Mouse (Mus musculus): ENCODE measurements around the gene Alox12b.

Alox12b gene

GRCm38 (mm10) chr11:69123056-69123692 is 33.6 kb upstream of the Alox12b start:
- peak; percentile 79 for DNase-seq (ENCODE audit: low read depth, low spot score)

GRCm38 (mm10) chr11:69123693-69124497 is 32.9 kb upstream of the Alox12b start:
- DNase-seq (ENCODE audit: low read depth, low spot score), result peak; percentile 72

DNA sequence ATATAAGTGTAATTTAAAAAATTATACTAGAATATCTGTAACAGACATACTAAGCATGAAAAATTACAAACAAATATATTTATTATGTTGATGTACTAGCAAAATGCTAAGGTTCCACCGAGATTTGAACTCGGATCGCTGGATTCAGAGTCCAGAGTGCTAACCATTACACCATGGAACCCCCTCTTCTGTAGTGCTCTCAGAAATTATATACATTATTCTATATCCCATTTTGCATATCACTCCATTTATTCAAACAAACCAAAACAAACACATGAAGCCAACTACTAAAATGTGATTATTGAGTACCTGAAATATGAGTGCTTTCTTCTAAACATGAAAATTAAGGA is 32.3 kb upstream of the Alox12b start:
- DNase-seq (ENCODE audit: low read depth, low spot score), result no peak

- peak; percentile 78 for DNase-seq (ENCODE audit: low read depth, low spot score)
These were observed 31.5 kb upstream of the Alox12b start for GRCm38 (mm10) chr11:69125041-69125851.

DNA sequence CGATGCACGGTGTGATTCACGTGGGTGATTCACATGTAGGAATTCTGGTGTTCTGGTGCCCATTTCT is 31.1 kb upstream of the Alox12b start, which contains the start of gene Aloxe3:
Aloxe3 (plus strand) TSS at position 45 of the 67 bp plus-strand sequence.
- DNase-seq (ENCODE audit: low read depth, low spot score), result no peak

DNA sequence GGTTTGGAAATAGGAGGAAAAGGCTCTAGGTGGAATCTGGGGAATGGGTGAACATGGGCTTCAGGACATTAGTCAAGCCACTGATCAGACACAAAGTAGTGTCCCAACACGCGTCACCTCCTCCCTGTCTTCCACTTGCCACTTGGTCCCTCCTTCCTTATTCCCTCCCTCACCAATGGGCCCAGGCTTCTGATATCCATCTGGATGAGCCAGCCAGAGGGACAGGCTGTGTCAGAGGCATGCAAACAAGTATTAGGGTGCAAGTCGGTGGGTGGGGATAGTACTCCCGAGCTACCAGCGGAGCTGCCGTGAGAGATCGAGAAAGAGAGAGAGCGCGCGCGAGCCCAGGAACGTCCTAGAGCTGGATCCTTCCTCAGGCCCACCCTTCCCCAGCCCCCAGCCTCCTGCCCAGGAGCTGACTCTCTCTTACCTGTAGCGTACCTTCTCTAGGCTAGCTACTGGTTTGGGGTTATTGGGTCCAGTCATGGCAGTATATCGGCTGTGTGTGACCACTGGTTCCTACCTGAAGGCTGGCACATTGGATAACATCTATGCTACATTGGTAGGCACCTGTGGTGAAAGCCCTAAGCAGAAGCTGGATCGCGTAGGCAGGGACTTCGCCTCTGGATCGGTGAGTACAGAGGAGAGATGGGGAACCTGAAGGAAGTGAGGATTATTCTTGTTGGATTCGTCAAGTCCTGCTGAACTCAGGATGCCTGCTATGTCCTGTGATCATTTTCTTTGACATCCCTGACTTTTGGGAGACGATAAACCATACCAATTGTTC is 30.7 kb upstream of the Alox12b start:
- DNase-seq (ENCODE audit: low read depth, low spot score), result no peak

DNA sequence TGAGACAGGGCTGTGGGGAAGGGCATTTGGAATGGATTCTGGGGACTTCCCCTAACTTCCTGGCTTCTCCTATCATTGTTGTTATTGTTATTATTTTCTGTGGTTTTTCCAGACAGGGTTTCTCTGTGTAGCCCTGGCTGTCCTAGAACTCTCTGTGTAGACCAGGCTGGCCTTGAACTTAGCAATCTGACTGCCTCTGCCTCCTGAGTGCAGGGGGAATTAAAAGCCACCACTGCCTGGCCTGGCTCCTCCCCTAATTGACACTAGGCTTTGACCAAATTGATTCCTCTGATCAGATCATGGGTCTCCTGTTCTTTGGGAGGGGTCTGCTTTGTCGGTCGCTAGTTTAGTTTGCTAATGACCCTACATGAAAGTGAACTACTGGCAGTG is 30.1 kb upstream of the Alox12b start:
- DNase-seq (ENCODE audit: low read depth, low spot score), result no peak

DNA sequence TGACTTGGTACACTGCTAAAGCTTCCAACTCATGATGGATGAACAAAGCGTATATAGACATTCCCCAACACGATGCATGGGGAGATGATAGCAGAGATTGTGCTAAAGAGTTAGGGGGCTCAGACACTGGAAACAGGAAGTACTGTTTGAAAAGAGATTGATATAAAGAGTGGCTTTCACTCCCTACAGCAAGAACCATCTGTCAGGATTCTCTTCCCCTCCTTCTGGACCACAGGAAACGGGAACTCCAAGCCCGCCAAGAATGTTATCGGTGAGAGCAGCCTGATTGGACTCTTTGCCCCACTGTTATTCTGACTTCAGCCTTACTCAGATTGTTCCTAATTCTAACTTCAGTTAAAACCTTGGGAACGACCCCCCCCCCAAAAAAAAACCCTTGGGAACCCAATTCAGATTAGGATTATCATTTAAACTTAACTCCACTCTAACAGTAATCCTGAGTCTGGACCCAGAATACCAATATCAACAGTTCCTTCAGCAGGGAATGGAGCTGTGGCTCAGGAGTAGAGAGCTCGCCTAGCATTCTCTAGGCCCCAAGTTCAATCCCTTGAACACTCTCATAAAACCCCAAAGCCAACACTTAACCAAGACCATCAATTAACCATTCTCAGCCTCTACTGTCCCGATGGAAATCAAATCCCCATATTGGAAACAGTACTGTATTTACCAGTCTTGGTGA is 28.2 kb upstream of the Alox12b start:
- DNase-seq (ENCODE audit: low read depth, low spot score), result no peak

DNA sequence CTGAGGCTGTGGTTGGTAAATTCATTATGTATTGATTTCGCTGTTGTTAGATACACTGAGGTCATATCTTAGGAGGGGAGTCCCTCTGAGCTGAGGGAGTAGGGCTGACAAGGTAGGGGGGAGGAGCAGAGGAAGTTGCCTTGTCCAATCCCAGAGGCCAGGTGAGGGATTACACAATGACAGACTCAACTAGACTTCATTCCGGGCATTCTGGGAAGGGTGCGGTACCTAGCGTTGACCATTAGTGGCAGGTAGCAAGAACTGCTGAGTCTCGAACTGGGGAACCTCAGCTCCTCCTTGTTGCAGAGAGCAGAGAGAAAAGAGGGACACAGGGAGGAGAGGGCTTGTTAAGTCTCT is 23.2 kb upstream of the Alox12b start:
- DNase-seq (ENCODE audit: low read depth, low spot score), result no peak

DNA sequence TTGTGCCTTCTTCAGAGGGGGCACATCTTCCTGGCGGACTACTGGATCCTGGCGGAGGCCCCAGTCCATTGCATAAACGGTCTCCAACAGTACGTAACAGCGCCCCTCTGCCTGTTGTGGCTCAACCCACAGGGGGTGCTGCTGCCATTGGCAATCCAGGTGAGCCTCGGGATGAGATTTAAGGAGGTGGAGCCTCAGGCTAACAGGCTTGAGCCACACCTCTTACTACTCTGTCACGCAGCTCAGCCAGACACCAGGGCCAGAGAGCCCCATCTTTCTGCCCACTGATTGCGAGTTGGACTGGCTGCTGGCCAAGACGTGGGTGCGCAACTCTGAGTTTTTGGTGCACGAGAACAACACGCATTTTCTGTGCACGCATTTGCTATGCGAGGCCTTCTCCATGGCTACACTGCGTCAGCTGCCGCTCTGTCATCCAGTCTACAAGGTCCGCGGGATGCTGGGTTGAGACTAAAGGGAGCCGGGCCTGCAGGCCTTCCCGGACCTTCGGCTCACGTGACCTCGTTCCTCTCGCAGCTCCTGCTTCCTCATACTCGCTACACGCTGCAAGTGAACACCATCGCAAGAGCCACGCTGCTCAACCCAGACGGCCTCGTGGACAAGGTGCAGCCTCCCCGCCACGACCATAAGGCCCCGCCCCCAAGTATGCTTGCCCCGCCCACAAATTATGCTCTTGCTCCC is 22.7 kb upstream of the Alox12b start:
- DNase-seq (ENCODE audit: low read depth, low spot score), result no peak

- DNase-seq (ENCODE audit: low read depth, low spot score), result no peak
These were observed 22.2 kb upstream of the Alox12b start for GRCm38 (mm10) chr11:69134622-69134968.

DNA sequence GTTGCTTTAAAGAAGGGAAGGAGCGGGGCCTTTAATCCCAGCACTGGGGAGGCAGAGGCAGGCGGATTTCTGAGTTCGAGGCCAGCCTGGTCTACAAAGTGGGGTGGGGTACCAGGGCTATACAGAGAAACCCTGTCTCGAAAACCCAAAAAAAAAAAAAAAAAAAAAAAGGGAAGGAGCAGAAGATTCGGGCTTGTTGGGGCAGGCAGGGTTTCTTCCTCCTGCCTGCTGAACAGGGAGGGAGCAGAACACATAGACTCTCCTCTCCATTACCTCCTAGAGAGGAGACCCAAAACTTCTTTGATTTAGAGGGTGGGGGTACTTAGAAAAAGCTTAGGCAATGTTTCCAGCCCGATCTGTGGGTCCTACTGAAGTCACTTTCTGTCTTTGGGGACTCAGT is 21.4 kb upstream of the Alox12b start:
- DNase-seq (ENCODE audit: low read depth, low spot score), result no peak

DNA sequence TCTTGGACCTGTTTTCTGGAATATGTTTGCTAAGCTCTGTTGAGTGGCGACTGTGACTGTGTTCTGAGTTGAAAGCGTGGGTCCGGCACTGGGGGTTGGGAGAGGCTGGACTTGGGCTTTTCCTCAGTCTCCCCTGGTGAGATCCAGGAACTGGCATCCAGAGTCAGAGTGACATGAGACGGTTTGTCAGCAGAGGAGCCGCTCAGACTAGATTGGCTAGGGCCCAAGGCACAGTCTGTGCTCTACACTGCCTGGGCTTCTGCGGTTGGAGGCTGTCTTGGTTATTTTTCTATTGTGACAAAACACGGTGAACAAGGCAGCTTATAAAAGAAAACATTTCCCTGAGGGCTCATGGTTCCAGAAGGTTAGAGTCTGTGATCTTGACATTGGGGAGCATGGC is 9.2 kb upstream of the Alox12b start:
- no peak for DNase-seq (ENCODE audit: low read depth, low spot score)

DNA sequence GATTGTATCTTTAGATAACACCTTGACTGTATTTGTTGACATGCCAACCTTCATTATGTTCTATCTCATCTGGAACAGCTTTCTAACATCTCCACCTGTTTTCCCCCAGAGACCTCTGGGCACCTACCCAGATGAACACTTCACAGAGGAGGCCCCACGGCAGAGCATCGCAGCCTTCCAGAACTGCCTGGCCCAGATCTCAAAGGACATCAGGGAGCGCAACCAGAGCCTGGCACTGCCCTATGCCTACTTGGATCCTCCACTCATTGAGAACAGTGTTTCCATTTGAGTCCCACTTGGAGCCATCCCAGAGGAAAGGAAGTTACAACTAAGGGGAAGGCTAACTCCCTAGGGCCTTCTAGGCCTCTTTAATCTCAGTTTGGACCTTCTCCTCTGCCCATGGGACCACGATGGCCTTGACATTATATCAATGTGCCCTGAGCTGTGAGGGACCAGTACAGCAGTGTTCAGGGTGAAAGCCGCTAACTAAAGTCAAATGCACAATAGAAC is 8.3 kb upstream of the Alox12b start:
- no peak for DNase-seq (ENCODE audit: low read depth, low spot score)

DNA sequence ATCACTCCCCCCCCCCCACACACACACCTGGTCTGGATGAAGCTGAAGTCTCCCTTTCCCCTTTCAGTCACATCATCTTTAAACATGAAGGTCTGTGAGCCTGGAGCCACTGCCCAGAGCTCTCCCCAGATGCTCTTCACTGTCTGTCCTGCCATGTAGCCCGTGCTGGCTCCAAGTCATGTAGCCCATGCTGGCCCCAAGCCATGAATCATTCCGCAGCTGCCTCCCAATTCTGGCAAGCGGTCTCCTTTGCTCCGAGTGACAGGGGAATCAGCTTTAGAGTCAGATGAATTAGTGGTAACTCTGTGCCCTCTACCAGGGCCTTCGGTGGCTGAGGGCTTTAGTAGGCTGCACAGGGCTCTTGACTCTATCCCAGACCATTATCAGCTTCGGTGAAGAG is 7.1 kb upstream of the Alox12b start:
- DNase-seq (ENCODE audit: low read depth, low spot score), result no peak

DNA sequence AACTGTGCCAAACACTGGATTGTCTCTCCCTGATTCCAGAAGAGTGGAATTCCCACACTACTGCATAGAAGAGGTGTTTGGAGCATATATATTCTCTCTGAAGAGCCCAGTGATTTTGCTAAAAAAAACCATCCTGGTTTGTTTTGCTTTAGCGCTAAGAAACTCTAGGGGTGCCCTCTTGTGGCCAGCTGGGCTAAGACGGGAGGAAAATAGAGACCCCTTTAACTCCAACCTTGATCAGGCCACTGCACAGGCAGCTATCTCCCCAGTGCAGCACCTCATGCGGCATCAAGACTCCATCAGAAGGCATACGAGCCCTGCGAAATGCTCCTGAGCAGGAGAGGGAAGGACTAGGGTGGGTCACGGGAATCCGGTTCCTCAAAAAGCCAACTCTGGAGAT is 6.3 kb upstream of the Alox12b start:
- peak; percentile 18 for DNase-seq (ENCODE audit: low read depth, low spot score)

DNA sequence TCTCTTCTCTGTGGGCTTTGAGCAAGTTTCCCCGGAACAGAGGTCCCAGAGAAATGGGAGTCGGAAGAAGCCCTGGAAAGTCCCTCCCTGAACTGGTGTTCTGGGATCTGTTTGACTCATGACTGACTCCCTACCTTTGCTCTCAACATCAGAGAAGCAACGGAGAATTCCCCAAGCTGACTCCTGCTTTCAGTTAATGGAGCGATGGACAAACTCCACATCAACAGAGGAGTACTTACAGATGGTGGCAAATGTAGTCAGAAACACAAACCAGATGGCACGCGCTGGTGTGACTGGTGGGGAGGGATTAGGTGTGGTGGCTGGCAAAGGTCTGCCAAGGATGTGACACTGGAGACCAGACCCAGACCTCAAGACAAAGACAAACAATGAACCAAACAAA is 5.8 kb upstream of the Alox12b start:
- no peak for DNase-seq (ENCODE audit: low read depth, low spot score)

DNA sequence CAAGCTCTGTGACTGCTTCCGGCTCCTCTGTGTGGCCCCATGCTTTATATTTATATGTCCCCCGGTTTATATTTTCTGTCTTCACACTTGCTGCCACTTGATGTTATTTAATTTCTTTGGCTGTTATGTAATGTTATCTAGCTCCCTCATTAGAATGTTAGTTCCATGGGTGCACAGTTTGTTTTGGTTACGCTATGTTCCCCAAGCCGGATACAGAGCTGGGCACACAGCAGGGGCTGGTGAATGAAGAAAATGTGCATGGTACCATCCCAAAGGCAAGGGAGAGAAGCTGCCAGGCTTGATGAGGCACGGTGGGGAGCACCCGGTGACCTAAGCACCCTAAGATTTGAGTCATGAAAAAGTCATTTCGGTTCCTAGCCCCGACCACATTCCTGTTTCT is 3.0 kb upstream of the Alox12b start:
- no peak for DNase-seq (ENCODE audit: low read depth, low spot score)

- no peak for DNase-seq (ENCODE audit: low read depth, low spot score)
These were observed 1.4 kb upstream of the Alox12b start for GRCm38 (mm10) chr11:69155351-69155750.

DNA sequence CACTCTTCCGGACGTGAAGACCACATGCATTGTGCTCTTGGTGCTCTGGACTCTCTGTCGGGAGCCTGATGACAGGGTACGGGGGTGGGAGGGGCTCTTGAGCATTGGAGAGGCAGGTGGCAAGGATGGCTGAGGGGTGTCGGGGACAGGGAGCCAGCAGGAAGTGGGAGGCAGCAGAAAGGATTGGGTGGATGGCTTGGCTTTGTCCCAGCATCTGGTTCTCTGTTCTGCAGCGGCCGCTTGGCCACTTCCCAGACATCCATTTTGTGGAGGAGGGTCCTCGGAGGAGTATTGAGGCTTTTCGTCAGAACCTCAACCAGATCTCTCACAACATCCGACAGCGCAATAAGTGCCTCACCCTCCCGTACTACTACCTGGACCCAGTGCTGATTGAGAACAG is 12.5 kb downstream of the Alox12b start:
- no peak for DNase-seq (ENCODE audit: low read depth, low spot score)

DNA sequence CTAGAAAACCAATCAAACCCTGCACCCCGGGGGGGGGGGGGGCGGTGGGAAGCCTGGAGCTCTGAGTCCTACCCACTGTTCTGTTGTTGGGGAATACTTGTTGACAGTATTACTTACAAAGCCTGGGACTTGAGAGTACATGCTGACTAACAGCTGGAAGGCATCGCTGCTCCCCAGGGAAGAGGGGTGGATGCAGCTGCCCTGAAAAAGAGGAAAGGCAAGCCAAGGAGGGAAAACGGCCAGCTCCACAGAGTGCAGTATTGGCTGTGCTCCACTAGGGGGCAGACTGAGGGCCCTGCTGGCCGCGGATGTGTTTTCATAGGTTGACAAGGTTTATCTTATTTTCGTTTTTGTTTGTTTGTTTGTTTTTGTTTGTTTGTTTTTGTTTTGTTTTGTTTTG is 14.8 kb downstream of the Alox12b start:
- DNase-seq (ENCODE audit: low read depth, low spot score), result peak; percentile 18

Measured in retina, adult 2 months (tissue).